Mouse (Mus musculus) kidney, postnatal 0 days (tissue): ENCODE measurements around the gene Map6d1. TPM values are rescaled to one million over a fixed set of nuclear protein-coding genes. Genes with fewer than 3 reads are reported as not detected.

Source experiments
- ATAC-seq: fragments of 200-750 bp; cut with Nextera tagmentation; replicated peaks from 2 replicates; pipeline ENCODE4 v1.8.0; 2017; ENCODE audit warnings: low read depth, moderate number of reproducible peaks, moderate TSS enrichment, moderate library complexity; ENCODE audit not compliant: low FRiP score
- DNase-seq: peaks from one replicate; pipeline ENCODE4 v3.0.0-alpha.2; 2016; ENCODE audit warnings: low spot score
- H3K27ac ChIP-seq: fragments of 300-500 bp; sonication (generic); 2 replicates; pipeline ENCODE4 v1.5.1; 2014; ENCODE audit warnings: mild to moderate bottlenecking
- H3K27me3 ChIP-seq: fragments of 300-500 bp; sonication (generic); 2 replicates; pipeline ENCODE4 v1.6.1; 2014; ENCODE audit warnings: low read length, mixed read lengths; ENCODE audit not compliant: insufficient read depth
- H3K36me3 ChIP-seq: fragments of 300-500 bp; sonication (generic); 2 replicates; pipeline ENCODE4 v1.6.1; 2014; ENCODE audit warnings: low read length, mixed read lengths; ENCODE audit not compliant: insufficient read depth
- H3K4me1 ChIP-seq: fragments of 300-500 bp; sonication (generic); replicated peaks from 2 replicates; pipeline ENCODE4 v1.6.1; 2014; ENCODE audit warnings: antibody characterized with exemption, low read length, mixed read lengths; ENCODE audit not compliant: insufficient read depth
- H3K4me2 ChIP-seq: fragments of 300-500 bp; sonication (generic); 2 replicates; pipeline ENCODE4 v1.6.1; 2014; ENCODE audit warnings: mild to moderate bottlenecking, low read length, moderate library complexity, mixed read lengths
- H3K4me3 ChIP-seq: fragments of 300-500 bp; sonication (generic); replicated peaks from 2 replicates; pipeline ENCODE4 v1.5.1; 2014; ENCODE audit warnings: low read depth, low read length
- H3K9ac ChIP-seq: fragments of 300-500 bp; sonication (generic); 2 replicates; pipeline ENCODE4 v1.6.1; 2014; ENCODE audit warnings: low read depth, low read length
- H3K9me3 ChIP-seq: fragments of 300-500 bp; sonication (generic); replicated peaks from 2 replicates; pipeline ENCODE4 v1.6.1; 2016; ENCODE audit warnings: low read length, inconsistent platforms, mixed read lengths
- CTCF ChIP-seq: IDR thresholded peaks from 2 replicates; pipeline ENCODE4 v1.5.1; 2016; ENCODE audit warnings: antibody characterized with exemption, low read depth, mild to moderate bottlenecking, moderate library complexity
- WGBS: fragments of 180-500 bp; shearing (Covaris S2); extraction: QIAGEN DNeasy Blood & Tissue Kit; methylation state at CpG from one replicate; pipeline ENCODE4 v1.1.7; 2014; 5-methylcytosine and 5-hydroxymethylcytosine counted together
- polyA plus RNA-seq: library from polyadenylated mRNA; unstranded; fragments of >200 nt; fragmentation: Nextera tagmentation; extraction: Ambion mirVana; gene quantifications from 2 replicates; pipeline ENCODE4 v1.2.1, GENCODE M21; 2015

Map6d1 gene
- polyA plus RNA-seq, 1 experiment from 2014 or later, result 0.37 TPM

DNA sequence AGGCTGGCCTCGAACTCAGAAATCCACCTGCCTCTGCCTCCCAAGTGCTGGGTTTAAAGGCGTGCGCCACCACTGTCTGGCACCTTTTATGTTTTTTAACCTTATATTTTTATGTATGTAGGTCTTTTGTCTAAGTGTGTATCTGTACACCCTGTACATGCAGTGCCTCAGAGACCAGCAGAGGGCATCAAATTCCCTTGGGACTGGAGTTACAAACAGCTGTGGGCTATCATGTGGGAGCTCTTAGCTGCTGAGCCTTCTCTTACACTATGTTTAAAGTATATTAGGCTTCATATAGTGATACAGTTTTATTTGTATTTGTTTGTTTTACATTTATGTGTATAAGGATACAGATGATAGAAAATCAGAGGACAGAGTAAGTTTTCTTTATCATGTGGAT lies 45.6 kb downstream of the Map6d1 start:
- WGBS, result 93% methylated on average over 3 of the region's 3 CpGs
- no peak overlapping the region for H3K27ac ChIP-seq
- peak; percentile 68 for DNase-seq

DNA sequence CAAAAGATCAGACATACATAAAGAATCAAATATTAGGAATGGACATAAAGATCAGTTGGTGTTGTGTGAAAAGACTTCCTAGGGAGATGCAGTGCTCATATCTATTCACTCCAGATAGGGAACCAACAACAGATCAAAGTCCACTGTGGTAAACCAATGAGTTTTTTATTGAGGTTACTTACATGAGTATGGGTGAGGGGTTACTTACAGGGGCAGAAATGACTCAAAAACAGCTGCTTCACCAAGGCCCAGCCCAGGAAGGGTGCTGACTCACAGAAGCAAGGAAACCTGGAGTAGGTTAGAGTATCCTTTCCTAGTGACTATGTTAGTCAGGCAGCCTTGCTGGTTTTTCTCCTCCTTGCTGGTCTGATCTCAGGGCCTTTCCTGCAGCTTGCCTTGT lies 49.1 kb downstream of the Map6d1 start:
- DNase-seq (no peak), ATAC-seq (no peak)
- Histone ChIP-seq H3K9ac (no peak overlapping the region), H3K27ac (no peak overlapping the region), H3K4me1 (no peaks in the 10 kb centered on the region), H3K4me3 (no peak overlapping the region), H3K9me3 (no peaks in the 10 kb centered on the region), H3K27me3 (no peaks in the 10 kb centered on the region), H3K36me3 (peaks cover 56% of the 10 kb centered on the region), H3K4me2 (no peak overlapping the region)
- TF ChIP-seq CTCF, result no peak

More for the DNA sequence above, 45.6 kb downstream of the Map6d1 start:
- no peaks in the 10 kb centered on the region for H3K4me1 ChIP-seq
- ATAC-seq, result 0 out of 2 replicates have a peak, but pooled peaks have one; percentile 55
- H3K4me3 ChIP-seq, result no peak overlapping the region
- H3K36me3 ChIP-seq, result peaks cover 36% of the 10 kb centered on the region
- no peak overlapping the region for H3K4me2 ChIP-seq
- no peaks in the 10 kb centered on the region for H3K9me3 ChIP-seq
- H3K9ac ChIP-seq, result no peak overlapping the region
- no peaks in the 10 kb centered on the region for H3K27me3 ChIP-seq
- peak; percentile 67 for TF ChIP-seq CTCF

DNA sequence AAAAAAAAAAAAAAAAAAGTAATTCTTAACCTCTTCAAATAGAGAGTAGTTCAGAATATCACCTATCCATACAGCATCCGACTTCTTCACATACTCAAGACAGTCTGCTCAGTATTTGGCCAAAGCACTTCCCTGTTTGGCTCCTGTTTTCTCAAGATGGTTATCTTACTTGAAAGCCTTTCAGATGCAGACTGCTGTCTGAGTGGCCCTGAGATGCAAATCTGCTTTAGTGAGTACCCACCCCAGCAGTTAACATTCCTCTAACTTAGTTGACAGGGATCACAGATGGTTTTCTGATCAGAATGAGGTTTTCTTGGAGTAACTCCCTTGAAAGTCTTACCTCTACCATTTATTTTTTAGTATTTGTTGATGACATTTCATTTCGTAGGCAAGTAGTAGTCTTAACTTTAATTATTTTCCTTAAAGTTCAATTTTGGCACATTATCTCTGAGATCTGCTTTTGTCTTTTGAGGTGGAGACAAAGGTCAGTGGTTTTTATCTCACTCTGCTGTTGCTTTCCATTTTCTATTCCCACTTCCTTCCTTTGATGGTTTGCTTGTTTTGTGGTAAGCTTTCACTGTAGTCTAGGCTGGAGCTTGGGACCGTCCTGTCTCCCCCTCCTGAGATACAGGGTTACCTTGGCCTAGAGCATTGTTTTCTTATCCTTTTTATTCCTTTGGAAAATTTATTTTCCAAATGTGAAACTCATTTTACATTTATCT lies 49.8 kb downstream of the Map6d1 start:
- no peak for TF ChIP-seq CTCF
- ATAC-seq, result no peak

DNA sequence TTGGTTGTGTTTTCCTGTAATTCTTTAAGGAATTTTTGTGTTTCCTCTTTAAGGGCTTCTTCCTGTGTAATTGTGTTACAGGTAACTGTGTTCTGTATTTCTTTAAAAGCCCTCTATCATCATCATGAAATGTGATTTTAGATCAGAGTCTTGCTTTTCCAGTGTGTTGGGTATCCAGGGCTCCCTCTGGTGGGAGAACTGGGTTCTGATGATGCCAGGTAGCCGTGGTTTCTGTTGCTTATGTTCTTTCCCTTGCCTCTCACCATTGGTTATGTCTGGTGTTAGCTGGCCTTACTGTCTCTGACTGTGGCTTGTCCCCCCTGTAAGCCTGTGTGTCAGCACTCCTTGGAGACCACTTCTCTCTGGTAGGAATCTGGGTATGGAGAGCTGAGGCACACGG lies 55.8 kb downstream of the Map6d1 start:
- Histone ChIP-seq H3K4me3 (no peak overlapping the region), H3K9ac (no peak overlapping the region), H3K4me2 (no peak overlapping the region), H3K27me3 (no peaks in the 10 kb centered on the region), H3K36me3 (peaks cover 45% of the 10 kb centered on the region), H3K9me3 (no peaks in the 10 kb centered on the region), H3K27ac (no peak overlapping the region), H3K4me1 (no peaks in the 10 kb centered on the region)
- TF ChIP-seq CTCF, result peak; percentile 68
- WGBS, result 67% methylated on average over 2 of the region's 2 CpGs
- DNase-seq (peak; percentile 16), ATAC-seq (no peak)

More for the DNA sequence above, 49.8 kb downstream of the Map6d1 start:
- Histone ChIP-seq H3K4me3 (no peak overlapping the region), H3K27me3 (no peaks in the 10 kb centered on the region), H3K9ac (no peak overlapping the region), H3K9me3 (no peaks in the 10 kb centered on the region), H3K4me2 (no peak overlapping the region), H3K36me3 (peaks cover 62% of the 10 kb centered on the region), H3K27ac (no peak overlapping the region), H3K4me1 (no peaks in the 10 kb centered on the region)
- no peak for DNase-seq
- 71% methylated on average over 3 of the region's 3 CpGs for WGBS

Other genes starting within 250 kb of the Map6d1 start
- 38.7 and 39.7 TPM in 2 replicates for gene Klhl24, start 143.8 kb downstream of the Map6d1 start, polyA plus RNA-seq
- 12.5 and 12.7 TPM in 2 replicates for gene Yeats2, start 100.3 kb downstream of the Map6d1 start, polyA plus RNA-seq
- gene Parl, start 61.0 kb upstream of the Map6d1 start, polyA plus RNA-seq, result 110 and 115 TPM in 2 replicates
- gene Cyp2ab1, start 84.0 kb upstream of the Map6d1 start, polyA plus RNA-seq, result not detected in 2 replicates
- gene Abcc5, start 185.0 kb upstream of the Map6d1 start, polyA plus RNA-seq, result 35.7 and 38.6 TPM in 2 replicates